Mouse (Mus musculus): Measurements from ENCODE around the gene Chpt1. TPM values are rescaled to one million over a fixed set of nuclear protein-coding genes. Genes with fewer than 3 reads are reported as not detected.
"Not testable (repeated sequence)": the region's sequence is repeated elsewhere in the genome, so short reads cannot be mapped to it uniquely, and the experiment has no call there.

The Chpt1 gene
- polyA plus RNA-seq, 1 experiment from 2014 or later = 20.6 TPM

DNA sequence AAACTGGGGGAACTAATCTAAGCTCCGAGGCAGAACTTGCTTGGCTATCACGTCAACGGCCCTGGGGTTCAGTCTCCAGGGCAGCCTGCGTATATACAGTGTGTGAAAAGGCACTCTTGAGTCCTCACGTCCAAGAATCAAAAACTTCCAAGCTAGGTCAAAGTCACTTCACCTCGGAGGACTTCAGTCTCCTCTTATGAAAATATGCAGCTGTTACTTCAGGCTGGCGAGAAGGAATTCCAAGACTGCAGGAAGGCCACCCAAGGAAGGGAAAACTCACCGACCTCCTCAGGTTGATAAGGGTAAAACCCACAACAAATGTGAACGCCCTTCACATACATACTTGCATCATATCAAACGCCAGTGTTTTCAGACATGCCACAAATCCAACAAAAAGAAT is 2.5 kb downstream of the Chpt1 start:
- 76% methylated on average over 10 of the region's 10 CpGs for WGBS
- DNase-seq (ENCODE audit: low spot score, missing footprints) = no peak
- Histone ChIP-seq H3K4me1 (ENCODE audit: control insufficient read depth, insufficient read depth, low read length) (peaks cover 9% of the 10 kb centered on the region), H3K4me3 (ENCODE audit: low read depth, low read length) (no peak overlapping the region), H3K9me3 (ENCODE audit: control insufficient read depth, low read length) (no peaks in the 10 kb centered on the region), H3K9ac (ENCODE audit: low read length) (no peak overlapping the region), H3K27ac (ENCODE audit: low read depth, low read length) (no peak overlapping the region), H3K4me2 (no peak overlapping the region), H3K36me3 (ENCODE audit: control insufficient read depth, insufficient read depth, low read length) (no peaks in the 10 kb centered on the region), H3K27me3 (ENCODE audit: control insufficient read depth, insufficient read depth, low read length) (no peaks in the 10 kb centered on the region)
- ATAC-seq (ENCODE audit: low FRiP score) = no peak

DNA sequence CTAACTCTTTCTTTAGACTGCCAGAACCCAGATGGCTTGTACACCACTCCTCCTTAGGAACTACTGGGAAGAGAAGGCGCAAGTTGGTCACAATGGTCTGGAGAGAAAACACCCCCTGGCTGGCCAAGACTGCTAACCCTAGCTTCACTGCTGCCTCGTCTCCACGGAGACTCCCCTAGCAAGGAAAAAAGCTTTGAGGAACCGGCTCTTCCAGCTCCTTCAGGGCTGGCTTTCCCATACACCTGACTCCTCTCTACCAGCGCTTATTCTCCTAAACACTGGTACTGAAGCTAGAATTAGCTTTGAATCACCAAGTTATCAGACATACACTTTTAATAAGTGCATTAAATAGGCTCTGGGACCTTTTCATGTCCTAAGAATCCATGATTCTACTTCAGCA is 3.9 kb downstream of the Chpt1 start:
- 69% methylated on average over 5 of the region's 5 CpGs for WGBS
- Histone ChIP-seq H3K27me3 (ENCODE audit: control insufficient read depth, insufficient read depth, low read length) (no peaks in the 10 kb centered on the region), H3K4me3 (ENCODE audit: low read depth, low read length) (no peak overlapping the region), H3K4me2 (no peak overlapping the region), H3K36me3 (ENCODE audit: control insufficient read depth, insufficient read depth, low read length) (no peaks in the 10 kb centered on the region), H3K9ac (ENCODE audit: low read length) (no peak overlapping the region), H3K4me1 (ENCODE audit: control insufficient read depth, insufficient read depth, low read length) (peaks cover 9% of the 10 kb centered on the region), H3K9me3 (ENCODE audit: control insufficient read depth, low read length) (no peaks in the 10 kb centered on the region), H3K27ac (ENCODE audit: low read depth, low read length) (no peak overlapping the region)
- DNase-seq (ENCODE audit: low spot score, missing footprints) (no peak), ATAC-seq (ENCODE audit: low FRiP score) (no peak)

DNA sequence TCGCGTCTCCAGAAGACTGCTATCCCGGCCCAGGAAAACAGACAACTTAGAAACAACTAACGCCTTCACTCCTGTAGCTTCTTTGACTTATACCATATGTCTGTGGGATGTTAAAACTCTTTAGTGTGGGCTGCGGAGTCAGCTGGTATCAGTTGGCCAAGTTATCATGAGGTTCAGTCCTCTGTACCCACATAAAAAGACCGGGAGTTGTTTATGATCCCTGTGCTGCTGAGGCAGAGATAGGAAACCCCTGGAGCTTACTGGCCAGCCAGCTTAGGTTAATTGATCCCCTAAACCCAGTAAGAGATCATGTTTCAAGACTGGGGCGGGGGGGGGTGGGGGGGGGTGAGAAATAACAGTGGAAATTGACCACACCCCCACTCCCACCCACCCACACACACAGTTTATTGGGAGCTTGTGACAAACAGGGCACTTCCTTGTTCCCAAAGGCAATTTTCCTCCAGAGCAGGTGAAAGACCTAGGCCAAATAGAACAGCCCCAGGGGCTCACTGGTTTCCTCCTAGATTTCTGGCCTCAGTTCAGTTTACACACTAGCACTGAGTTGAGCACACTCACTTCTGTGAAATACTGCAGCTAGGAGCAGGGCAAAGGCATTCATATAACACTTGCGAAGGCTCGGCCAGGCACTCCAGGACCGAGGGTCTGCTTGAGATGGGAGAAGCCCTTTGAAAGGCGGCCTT is 6.9 kb downstream of the Chpt1 start:
- H3K9me3 ChIP-seq (ENCODE audit: control insufficient read depth, low read length) = no peaks in the 10 kb centered on the region
- H3K4me1 ChIP-seq (ENCODE audit: control insufficient read depth, insufficient read depth, low read length) = no peaks in the 10 kb centered on the region
- no peak overlapping the region for H3K9ac ChIP-seq (ENCODE audit: low read length)
- H3K36me3 ChIP-seq (ENCODE audit: control insufficient read depth, insufficient read depth, low read length) = no peaks in the 10 kb centered on the region
- H3K27me3 ChIP-seq (ENCODE audit: control insufficient read depth, insufficient read depth, low read length) = no peaks in the 10 kb centered on the region
- ATAC-seq (ENCODE audit: low FRiP score) (no peak), DNase-seq (ENCODE audit: low spot score, missing footprints) (no peak)
- H3K4me2 ChIP-seq = no peak overlapping the region
- no peak overlapping the region for H3K4me3 ChIP-seq (ENCODE audit: low read depth, low read length)
- 75% methylated on average over 11 of the region's 11 CpGs for WGBS
- H3K27ac ChIP-seq (ENCODE audit: low read depth, low read length) = no peak overlapping the region

DNA sequence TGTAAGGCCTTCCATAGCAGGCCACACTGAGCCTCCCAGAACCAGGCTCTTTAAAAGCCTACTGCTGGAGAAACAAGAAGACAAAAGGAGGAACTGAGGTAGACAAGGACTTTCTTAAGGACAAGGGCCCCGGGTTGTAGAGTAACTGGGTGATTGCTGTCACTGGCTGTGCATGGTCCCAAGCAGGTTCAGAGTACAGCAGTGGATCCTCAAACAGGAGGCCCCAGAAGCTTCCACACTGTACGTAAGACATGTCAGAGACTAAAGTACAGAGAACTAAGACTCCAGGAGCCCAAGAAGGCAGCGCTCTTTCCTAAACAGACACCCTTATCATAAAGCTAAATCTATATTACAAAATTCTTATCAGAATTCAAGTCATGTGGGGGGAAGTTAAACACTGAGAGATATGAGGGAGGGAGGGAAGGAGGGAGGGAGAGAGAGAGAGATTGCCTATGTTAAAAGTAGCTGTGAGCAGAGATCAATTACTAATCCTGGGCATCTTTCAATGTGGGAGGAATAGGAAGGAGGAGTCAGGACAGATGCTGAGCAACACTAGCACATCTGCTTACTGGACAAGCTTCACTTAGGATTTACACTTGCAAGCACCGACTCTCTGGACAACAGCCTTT is 8.8 kb downstream of the Chpt1 start:
- H3K4me2 ChIP-seq = no peak overlapping the region
- WGBS = 77% methylated on average over 4 of the region's 4 CpGs
- H3K4me1 ChIP-seq (ENCODE audit: control insufficient read depth, insufficient read depth, low read length) = no peaks in the 10 kb centered on the region
- H3K36me3 ChIP-seq (ENCODE audit: control insufficient read depth, insufficient read depth, low read length) = no peaks in the 10 kb centered on the region
- DNase-seq (ENCODE audit: low spot score, missing footprints) (no peak), ATAC-seq (ENCODE audit: low FRiP score) (no peak)
- no peaks in the 10 kb centered on the region for H3K27me3 ChIP-seq (ENCODE audit: control insufficient read depth, insufficient read depth, low read length)
- H3K9me3 ChIP-seq (ENCODE audit: control insufficient read depth, low read length) = no peaks in the 10 kb centered on the region
- H3K4me3 ChIP-seq (ENCODE audit: low read depth, low read length) = no peak overlapping the region
- no peak overlapping the region for H3K9ac ChIP-seq (ENCODE audit: low read length)
- H3K27ac ChIP-seq (ENCODE audit: low read depth, low read length) = no peak overlapping the region

DNA sequence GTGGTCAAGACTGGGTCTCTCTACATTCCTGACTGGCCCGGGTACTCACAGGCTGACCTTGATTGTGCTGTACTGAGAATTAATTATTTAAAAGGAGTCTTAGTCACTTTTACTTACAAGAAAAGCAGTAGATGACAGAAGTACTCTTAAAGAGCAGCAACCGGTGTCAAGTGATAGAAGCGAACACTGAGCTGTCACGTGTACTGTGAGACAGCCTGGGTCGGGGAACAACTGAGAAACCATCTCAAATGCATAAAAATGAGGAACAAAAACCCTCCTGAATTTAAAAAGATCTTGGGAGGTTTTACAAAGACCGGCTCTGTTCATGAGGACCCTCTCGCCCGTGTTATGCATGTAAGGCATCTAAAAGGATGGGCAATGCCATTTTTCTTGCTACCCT is 11.2 kb downstream of the Chpt1 start:
- no peak for DNase-seq (ENCODE audit: low spot score, missing footprints)
- Histone ChIP-seq H3K27ac (ENCODE audit: low read depth, low read length) (no peak overlapping the region), H3K4me2 (no peak overlapping the region), H3K36me3 (ENCODE audit: control insufficient read depth, insufficient read depth, low read length) (no peaks in the 10 kb centered on the region), H3K9me3 (ENCODE audit: control insufficient read depth, low read length) (no peaks in the 10 kb centered on the region), H3K9ac (ENCODE audit: low read length) (no peak overlapping the region), H3K4me1 (ENCODE audit: control insufficient read depth, insufficient read depth, low read length) (no peaks in the 10 kb centered on the region), H3K27me3 (ENCODE audit: control insufficient read depth, insufficient read depth, low read length) (no peaks in the 10 kb centered on the region), H3K4me3 (ENCODE audit: low read depth, low read length) (no peak overlapping the region)
- WGBS = 80% methylated on average over 8 of the region's 8 CpGs
- no peak for ATAC-seq (ENCODE audit: low FRiP score)

DNA sequence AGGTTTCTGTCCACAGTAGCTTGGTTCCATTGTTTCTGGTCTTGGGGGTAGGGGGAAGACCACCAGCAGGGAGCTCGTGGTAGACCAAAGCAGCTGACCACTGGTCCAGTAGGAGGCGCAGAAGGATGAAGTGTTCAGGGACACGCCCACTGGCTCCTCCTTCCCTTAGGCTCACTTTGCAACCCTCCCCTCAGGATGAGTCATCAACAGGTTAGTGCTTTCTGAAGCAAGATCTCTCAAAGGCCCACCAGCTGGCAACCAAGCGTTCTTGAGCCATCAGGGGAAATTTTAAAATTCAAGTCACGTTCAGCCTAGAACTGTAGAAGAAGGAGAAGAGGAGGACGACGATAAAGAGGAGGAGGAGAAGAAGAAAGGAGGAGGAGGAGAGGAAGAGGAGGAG is 12.2 kb downstream of the Chpt1 start:
- Histone ChIP-seq H3K9me3 (ENCODE audit: control insufficient read depth, low read length) (no peaks in the 10 kb centered on the region), H3K27me3 (ENCODE audit: control insufficient read depth, insufficient read depth, low read length) (no peaks in the 10 kb centered on the region), H3K4me1 (ENCODE audit: control insufficient read depth, insufficient read depth, low read length) (no peaks in the 10 kb centered on the region), H3K36me3 (ENCODE audit: control insufficient read depth, insufficient read depth, low read length) (no peaks in the 10 kb centered on the region), H3K4me3 (ENCODE audit: low read depth, low read length) (no peak overlapping the region), H3K4me2 (no peak overlapping the region), H3K27ac (ENCODE audit: low read depth, low read length) (no peak overlapping the region), H3K9ac (ENCODE audit: low read length) (no peak overlapping the region)
- ATAC-seq (ENCODE audit: low FRiP score) = no peak
- DNase-seq (ENCODE audit: low spot score, missing footprints) = no peak
- WGBS = 71% methylated on average over 7 of the region's 7 CpGs

DNA sequence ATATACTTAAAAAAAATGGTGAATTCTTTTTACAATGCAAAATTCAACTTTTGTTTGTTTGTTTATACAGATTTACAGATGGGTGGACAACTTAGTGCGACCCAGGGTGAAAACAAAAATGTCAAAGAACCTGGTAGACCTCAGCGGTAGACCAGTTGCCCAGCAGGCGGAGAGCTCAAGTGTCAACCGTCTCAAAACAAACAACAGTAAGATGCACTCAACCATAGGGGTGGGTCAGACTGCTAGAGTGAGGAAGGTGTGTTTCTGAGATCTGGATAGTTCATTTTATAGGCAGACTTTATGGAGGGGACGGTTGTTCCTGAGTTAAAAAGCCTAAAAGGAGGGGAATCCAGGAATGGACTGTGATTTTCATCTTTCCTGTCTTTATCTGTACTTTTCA is 15.2 kb downstream of the Chpt1 start:
- H3K9ac ChIP-seq (ENCODE audit: low read length) = no peak overlapping the region
- no peak overlapping the region for H3K27ac ChIP-seq (ENCODE audit: low read depth, low read length)
- H3K36me3 ChIP-seq (ENCODE audit: control insufficient read depth, insufficient read depth, low read length) = no peaks in the 10 kb centered on the region
- DNase-seq (ENCODE audit: low spot score, missing footprints) (no peak), ATAC-seq (ENCODE audit: low FRiP score) (no peak)
- H3K4me2 ChIP-seq = no peak overlapping the region
- H3K9me3 ChIP-seq (ENCODE audit: control insufficient read depth, low read length) = no peaks in the 10 kb centered on the region
- H3K27me3 ChIP-seq (ENCODE audit: control insufficient read depth, insufficient read depth, low read length) = no peaks in the 10 kb centered on the region
- 88% methylated on average over 5 of the region's 5 CpGs for WGBS
- no peak overlapping the region for H3K4me3 ChIP-seq (ENCODE audit: low read depth, low read length)
- H3K4me1 ChIP-seq (ENCODE audit: control insufficient read depth, insufficient read depth, low read length) = no peaks in the 10 kb centered on the region

DNA sequence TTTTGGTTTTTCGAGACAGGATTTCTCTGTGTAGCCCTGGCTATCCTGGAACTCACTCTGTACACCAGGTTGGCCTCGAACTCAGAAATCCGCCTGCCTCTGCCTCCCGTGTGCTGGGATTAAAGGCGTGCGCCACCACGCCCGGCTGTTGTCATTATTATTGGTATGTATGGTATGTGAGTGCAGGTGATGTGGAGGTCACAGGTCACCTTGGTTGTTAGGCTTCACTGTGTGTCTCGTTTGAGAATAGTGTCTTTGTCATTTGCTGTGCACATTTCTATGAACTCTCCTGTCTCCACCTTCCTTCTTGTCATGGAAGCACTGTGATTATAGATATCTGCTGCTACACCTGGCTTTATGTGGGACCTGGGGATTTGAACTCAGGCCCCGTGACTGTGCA is 21.0 kb downstream of the Chpt1 start:
- not testable (repeated sequence) for H3K27ac ChIP-seq (ENCODE audit: low read depth, low read length); H3K9ac ChIP-seq (ENCODE audit: low read length); H3K4me2 ChIP-seq; H3K4me3 ChIP-seq (ENCODE audit: low read depth, low read length); H3K27me3 ChIP-seq (ENCODE audit: control insufficient read depth, insufficient read depth, low read length); DNase-seq (ENCODE audit: low spot score, missing footprints); H3K36me3 ChIP-seq (ENCODE audit: control insufficient read depth, insufficient read depth, low read length); ATAC-seq (ENCODE audit: low FRiP score); H3K9me3 ChIP-seq (ENCODE audit: control insufficient read depth, low read length); H3K4me1 ChIP-seq (ENCODE audit: control insufficient read depth, insufficient read depth, low read length)
- WGBS = 89% methylated on average over 10 of the region's 10 CpGs

DNA sequence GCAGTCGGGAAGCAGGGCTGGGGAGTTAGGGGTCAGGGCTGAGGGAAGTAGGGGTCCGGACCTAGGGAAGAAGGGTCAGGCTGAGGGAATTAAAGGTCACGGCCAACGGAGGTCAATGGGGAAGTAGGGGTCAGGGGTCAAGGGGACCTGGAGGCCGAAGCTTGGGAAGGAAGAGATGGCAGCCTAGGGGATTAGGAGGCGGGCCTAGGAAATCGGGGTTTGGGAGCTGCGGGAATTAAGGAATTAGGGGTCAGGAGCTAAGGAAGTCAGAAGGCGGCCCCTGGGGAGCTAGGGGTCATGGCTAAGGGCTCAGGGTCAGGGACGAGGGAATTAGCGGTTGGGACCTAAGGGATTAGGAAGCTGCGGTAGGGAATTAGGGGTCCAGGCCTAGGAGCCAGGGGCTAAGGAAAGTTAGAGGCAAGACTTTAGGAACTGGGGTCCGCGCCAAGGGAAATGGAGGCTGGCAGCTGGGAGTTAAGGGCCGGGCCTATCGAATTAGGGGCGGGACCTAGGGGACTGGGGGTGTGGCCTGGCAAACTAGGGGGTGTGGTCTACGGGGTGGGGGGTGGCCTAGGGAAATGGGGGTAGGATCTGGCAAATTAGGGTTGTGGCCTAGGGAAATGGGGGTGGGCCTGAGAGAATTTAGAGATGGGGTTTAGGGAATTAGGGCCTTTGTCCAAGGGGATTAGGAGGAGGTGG is 43.6 kb downstream of the Chpt1 start:
- Histone ChIP-seq H3K4me3 (ENCODE audit: low read depth, low read length) (no peak overlapping the region), H3K9me3 (ENCODE audit: control insufficient read depth, low read length) (no peaks in the 10 kb centered on the region), H3K9ac (ENCODE audit: low read length) (no peak overlapping the region), H3K27me3 (ENCODE audit: control insufficient read depth, insufficient read depth, low read length) (no peaks in the 10 kb centered on the region), H3K36me3 (ENCODE audit: control insufficient read depth, insufficient read depth, low read length) (no peaks in the 10 kb centered on the region), H3K4me1 (ENCODE audit: control insufficient read depth, insufficient read depth, low read length) (no peaks in the 10 kb centered on the region), H3K27ac (ENCODE audit: low read depth, low read length) (no peak overlapping the region), H3K4me2 (no peak overlapping the region)
- DNase-seq (ENCODE audit: low spot score, missing footprints) = no peak
- no peak for ATAC-seq (ENCODE audit: low FRiP score)
- WGBS = 66% methylated on average over 18 of the region's 18 CpGs
